Mouse (Mus musculus): ENCODE results near the gene Akr1cl.
"Not testable (repeated sequence)": the region's sequence is repeated elsewhere in the genome, so short reads cannot be mapped to it uniquely, and the experiment has no call there.

The Akr1cl gene

GRCm38 (mm10) chr1:65032641-65033040 lies at the start of gene Akr1cl:
Gene Akr1cl, minus strand, starts transcription at chr1:65032759.
- DNase-seq, result no peak

- no peak for DNase-seq
Measured at GRCm38 (mm10) chr1:65082188-65082587, 49.6 kb upstream of the Akr1cl start, which contains the start of gene Crygb. Gene Crygb, minus strand, starts transcription at chr1:65082288.

DNA sequence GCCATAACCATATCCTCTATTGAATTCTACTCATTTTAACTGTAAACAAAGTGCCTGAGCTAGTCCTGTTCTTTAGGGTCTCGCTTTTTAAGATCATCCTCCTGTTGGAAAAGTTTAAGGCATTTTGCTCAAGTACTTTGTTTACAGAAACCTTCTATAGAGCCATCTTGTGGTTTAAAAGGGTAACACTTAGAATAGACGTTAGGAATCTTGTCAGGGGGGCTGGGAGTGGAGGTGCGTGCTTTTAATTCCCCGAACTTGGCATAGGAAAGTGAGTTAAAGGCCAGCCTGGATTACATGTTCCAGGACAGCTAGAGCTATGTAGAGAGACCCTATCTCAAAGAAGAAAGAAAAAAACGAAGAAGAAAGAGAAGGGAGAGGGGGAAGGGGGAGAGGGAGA lies 43.0 kb upstream of the Akr1cl start:
- DNase-seq, result no peak

- DNase-seq, result no peak
Measured at GRCm38 (mm10) chr1:65073589-65073988, 41.0 kb upstream of the Akr1cl start, which contains the start of gene Crygc. Gene Crygc, minus strand, starts transcription at chr1:65073689.

GRCm38 (mm10) chr1:65067842-65068241 lies 35.3 kb upstream of the Akr1cl start:
- DNase-seq, result no peak

- DNase-seq, result no peak
Measured at GRCm38 (mm10) chr1:65064201-65064600, 31.6 kb upstream of the Akr1cl start.

DNA sequence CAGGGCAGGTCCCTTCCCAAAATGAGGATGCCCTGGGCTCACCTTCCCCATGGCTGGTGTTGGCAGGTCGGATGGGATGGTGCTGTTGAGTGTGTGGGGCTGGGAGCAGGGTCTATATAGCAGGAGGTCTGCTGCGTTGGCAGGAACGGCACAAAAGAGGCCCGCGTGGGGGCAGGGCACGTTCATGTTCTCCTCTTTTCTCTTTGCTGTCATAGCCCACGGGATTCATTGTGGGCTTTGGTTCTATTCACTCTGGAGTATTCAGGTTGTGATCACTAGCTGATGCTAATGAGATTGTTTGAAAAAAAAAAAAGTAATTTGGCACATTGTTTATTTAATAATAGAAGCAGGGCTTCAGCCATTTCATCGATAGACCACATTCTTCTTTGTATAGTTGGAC lies 30.8 kb upstream of the Akr1cl start, which contains the start of gene Crygd:
Gene Crygd (minus strand): TSS at position 101 of the 400 bp plus-strand sequence.
- no peak for DNase-seq

- no peak for DNase-seq
Measured at GRCm38 (mm10) chr1:65052140-65052539, 19.6 kb upstream of the Akr1cl start.

DNA sequence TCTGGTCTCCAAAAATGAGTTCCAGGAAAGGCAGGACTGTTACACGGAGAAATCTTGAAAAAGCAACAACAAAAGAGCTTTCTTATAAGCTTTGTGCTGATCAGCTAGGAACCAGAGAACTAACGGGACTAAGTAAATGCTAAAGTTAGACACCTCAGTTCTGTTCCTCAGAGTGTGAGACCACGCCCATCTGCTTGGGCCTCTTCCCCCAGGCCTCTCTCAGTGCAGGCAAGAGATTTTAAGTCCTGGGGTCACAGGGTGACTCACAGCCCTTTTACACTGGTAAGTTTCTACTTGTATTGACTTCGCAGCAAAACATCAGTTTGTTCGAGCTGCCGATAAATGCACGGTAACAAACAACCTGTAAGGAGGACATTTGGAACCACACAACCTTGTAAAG lies 19.1 kb upstream of the Akr1cl start:
- DNase-seq, result no peak

DNA sequence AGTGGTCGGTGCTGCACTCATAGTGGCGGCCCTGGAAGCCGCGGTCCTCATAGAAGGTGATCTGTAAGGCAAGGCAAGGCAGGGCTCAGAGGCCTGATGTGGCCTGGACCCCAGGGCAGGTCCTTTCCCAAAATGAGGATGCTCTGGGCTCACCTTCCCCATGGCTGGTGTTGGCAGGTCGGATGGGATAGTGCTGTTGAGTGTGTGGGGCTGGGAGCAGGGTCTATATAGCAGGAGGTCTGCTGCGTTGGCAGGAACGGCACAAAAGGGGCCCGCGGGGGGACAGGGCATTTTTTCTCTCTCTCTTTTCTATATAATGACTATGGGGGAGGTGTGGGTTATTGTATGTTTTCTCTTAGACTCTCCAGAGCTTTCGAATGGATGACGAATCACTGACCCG lies 18.4 kb upstream of the Akr1cl start, which contains the start of gene Cryge:
Gene Cryge (minus strand): TSS at position 198 of the 400 bp plus-strand sequence.
- not testable (repeated sequence) for DNase-seq

- peak; percentile 9 for DNase-seq
Measured at GRCm38 (mm10) chr1:65048781-65049180, 16.2 kb upstream of the Akr1cl start.

DNA sequence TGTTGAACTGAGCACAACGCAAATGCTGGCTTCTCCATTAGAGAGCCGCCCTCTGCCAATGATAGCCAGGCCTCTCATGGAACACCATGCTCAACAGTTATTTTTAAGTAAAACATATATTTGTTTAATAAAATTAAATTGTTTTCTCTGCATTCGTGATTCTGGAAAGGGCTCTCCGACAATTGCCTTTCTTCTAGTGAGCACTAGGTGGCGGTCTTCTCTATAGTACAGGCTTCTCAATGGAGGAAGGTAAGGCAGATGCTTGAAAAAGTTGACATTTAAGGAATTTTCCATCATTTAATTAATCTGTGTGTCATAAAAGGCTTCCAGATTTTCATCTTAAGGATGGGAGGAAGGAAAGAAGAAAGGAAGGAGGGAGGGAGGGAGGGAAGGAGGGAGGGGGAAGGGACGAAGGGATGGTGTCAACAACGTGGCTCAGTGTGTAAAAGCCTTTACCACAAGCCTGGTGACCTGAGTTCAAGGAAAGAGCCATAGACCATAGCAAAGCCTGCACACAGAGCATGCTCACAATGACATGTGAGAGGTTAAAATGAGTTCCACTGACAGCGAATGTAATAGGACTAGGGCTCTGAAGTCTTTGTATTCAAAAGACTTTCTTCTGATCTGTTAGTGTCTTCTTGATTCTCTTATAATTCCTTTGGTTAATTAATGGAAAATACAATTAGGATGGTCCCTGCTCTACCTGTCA lies 14.0 kb upstream of the Akr1cl start:
- peak; percentile 12 for DNase-seq

DNA sequence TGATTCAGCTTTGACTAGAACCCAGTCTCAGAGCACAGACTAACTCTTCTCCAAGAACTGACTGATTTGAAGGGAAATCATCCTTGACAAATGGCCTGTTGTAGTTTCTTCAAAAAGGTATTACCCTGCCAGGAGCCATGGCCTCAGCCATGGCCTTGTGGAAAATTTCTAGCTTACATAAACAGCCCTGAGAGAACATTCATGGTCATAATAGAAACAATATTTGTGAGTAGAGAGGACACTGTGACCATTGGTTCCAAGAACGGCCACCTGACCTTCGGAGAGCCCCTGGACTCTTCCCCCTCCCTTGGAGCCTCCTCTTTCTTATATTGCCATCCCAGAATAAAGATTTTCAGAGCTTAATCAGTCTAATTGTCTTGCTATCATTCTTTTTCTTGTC lies 10.9 kb upstream of the Akr1cl start:
- DNase-seq, result no peak

- no peak for DNase-seq
Measured at GRCm38 (mm10) chr1:65041837-65042236, 9.3 kb upstream of the Akr1cl start.

GRCm38 (mm10) chr1:65040806-65041205 lies 8.2 kb upstream of the Akr1cl start:
- no peak for DNase-seq

GRCm38 (mm10) chr1:65039679-65040078 lies 7.1 kb upstream of the Akr1cl start:
- DNase-seq, result no peak

GRCm38 (mm10) chr1:65037542-65037941 lies 5.0 kb upstream of the Akr1cl start:
- no peak for DNase-seq

DNA sequence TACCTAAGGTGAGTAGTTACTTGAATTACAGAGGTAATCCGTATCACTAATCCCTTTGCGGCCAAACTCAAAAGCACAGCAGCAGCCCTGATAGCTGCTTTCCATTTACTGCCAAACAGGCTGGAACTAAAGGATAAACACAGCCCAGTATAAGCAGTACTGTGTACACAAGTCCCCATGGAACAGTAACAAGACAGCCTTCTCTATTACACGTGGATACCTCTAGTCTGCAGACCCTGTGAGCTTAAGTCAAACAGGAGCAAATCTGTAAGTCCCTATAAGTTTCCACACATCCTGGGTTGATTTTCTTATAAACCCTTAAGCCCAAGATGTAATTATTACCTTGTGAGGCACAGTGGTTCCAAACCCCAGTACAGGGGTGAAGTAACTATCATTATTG lies 3.0 kb upstream of the Akr1cl start:
- no peak for DNase-seq

DNA sequence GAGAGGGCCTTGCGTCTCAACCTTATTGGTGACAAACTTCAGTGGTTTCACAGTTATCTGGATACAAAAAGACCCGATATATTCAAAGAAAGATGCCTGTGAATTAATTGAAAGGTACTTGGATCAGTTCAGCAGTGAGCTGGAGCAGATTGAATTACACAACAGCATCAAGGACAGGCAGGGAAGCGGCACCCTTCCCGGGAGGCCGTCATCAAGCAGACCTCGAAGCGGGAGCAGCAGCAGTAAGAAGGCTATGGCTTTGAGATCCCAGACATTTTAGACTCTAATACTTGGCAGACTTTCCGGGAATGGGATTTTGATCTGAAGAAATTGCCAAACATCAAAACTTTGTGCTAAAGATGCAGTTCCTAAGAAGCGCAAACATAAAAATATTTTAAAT lies 4.4 kb downstream of the Akr1cl start:
- no peak for DNase-seq

DNA sequence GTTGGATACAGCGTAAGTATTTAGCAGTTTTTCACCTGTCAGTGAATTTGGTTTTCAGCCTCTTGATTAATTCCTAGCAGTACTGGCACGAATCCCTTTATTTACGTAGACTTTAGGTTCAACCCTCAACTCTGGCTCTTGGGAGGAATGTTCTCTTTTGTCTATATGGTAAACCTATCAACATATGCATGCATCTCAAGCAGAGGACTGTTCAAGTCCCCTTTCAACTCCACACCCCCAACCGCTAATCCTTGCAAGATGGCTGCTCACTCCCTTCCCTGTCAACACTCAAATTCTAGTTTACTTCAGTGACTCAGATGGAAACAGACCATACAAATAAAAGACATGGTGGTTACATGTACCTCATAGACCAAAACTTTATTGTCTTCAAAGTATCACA lies 19.8 kb downstream of the Akr1cl start:
- no peak for DNase-seq

DNA sequence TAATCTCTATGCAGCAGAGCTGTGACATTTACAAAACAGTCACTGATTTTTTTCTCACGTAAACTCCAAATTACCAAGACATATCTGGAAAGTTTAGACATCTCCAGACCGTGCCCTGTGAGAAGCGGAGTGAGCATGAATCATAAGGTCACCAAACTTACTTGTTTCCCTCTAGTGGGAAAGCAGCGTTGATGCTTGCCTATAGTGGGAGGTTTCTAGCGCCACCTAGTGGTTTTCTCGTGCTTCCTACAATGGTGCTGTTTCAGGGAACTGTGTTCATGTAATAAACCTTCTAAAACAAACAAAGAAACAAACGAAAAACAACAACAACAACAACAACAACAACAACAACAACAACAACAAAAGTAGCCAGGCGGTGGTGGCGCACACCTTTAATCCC lies 22.4 kb downstream of the Akr1cl start:
- peak; percentile 47 for DNase-seq

- no peak for DNase-seq
Measured at GRCm38 (mm10) chr1:65005575-65005974, 27.0 kb downstream of the Akr1cl start.

GRCm38 (mm10) chr1:65004526-65004925 lies 28.0 kb downstream of the Akr1cl start:
- DNase-seq, result no peak

GRCm38 (mm10) chr1:64993206-64993605 lies 39.4 kb downstream of the Akr1cl start:
- no peak for DNase-seq

GRCm38 (mm10) chr1:64988176-64988575 lies 44.4 kb downstream of the Akr1cl start:
- no peak for DNase-seq
